Mouse (Mus musculus): ENCODE measurements around the gene Nhlrc2. TPM values are rescaled to one million over a fixed set of nuclear protein-coding genes. Genes with fewer than 3 reads are reported as not detected.

The Nhlrc2 gene
- polyA plus RNA-seq, 1 experiment: 6.9 TPM

DNA sequence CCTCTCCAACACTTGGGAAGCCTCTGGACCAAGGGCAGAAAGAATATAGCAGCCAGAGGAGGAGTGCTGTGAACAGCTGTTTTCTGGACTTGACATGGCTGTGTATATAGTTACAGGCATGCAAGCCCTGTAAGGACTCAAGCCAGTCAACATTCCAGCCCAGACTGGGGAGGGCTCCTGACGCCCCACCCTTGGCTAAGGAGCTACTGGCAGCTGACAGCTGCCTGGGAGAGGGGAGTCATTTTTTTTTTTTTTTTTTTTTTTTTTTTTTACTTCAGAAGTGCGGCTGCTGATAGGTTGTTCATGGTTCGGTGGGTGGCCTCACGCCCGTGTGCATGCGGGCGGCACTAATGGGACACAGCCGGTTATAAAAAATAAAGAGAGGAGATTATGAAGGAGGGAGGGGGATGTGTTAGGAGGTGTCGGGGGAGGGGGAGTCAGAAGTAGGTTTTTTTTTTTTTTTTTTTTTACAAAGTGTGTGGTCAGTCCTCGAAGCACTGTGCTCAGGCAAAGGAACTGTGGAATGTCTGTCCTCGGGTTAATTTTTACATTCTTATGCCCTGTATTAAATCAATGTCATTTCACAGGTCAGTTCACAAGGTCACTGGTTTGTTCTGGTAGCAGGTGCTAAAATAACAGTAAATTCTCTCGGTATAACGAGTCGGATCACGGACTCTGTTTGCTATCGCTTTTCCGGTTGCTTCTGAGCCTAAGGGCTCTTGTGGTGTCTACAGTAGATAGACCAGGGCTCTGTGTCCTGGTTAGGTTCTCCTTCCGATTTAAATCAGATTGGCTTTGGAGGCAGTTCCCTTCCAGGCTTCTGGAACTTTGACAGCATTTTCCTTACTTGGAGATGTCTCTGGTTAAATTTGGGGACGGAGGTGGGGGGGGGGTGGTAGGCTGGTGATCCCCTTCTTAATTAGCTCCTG is 104.2 kb downstream of the Nhlrc2 start:
- Histone ChIP-seq H3K4me2 (ENCODE audit: low read depth) (peak overlapping the region; percentile 84), H3K79me2 (ENCODE audit: control insufficient read depth, insufficient read depth) (no peaks in the 10 kb centered on the region), H3ac (ENCODE audit: control insufficient read depth, insufficient read length) (no peak overlapping the region), H3K4me3 (peak overlapping the region; percentile 0), H3K36me3 (ENCODE audit: control insufficient read depth, insufficient read depth) (no peaks in the 10 kb centered on the region), H3K27me3 (ENCODE audit: control insufficient read depth, insufficient read depth, insufficient read length) (no peaks in the 10 kb centered on the region)
- TF ChIP-seq SRF (IDR thresholded peaks at IDR 0.05; ENCODE audit: control insufficient read depth, insufficient read length, low read depth) (peak; percentile 6), POLR2AphosphoS2 (IDR thresholded peaks at IDR 0.05; ENCODE audit: insufficient read length, low read depth) (no peak), TCF3 (IDR thresholded peaks at IDR 0.05; ENCODE audit: insufficient read length, low read depth) (peak; percentile 65), E2F4 (IDR thresholded peaks at IDR 0.05; ENCODE audit: insufficient read depth) (no peak), MYOG (IDR thresholded peaks at IDR 0.05; ENCODE audit: control insufficient read depth in 1 of 3, insufficient read depth in 1 of 3, insufficient read length in 2 of 3, low read depth in 2 of 3) (peak; percentile 71 to 90 (median 76)), REST (IDR thresholded peaks at IDR 0.05; ENCODE audit: insufficient read depth, insufficient read length) (no peak), TCF12 (IDR thresholded peaks at IDR 0.05; ENCODE audit: insufficient read depth, poor library complexity, severe bottlenecking) (peak; percentile 76), MYOD1 (IDR thresholded peaks at IDR 0.05; ENCODE audit: control insufficient read depth in 1 of 3, insufficient read length in 2 of 3, low read depth in 2 of 3) (peak; percentile 91 to 96 (median 93)), CEBPB (IDR thresholded peaks at IDR 0.05; ENCODE audit: insufficient read depth, poor library complexity, severe bottlenecking) (no peak), USF1 (IDR thresholded peaks at IDR 0.05; ENCODE audit: low read depth) (no peak), POLR2A (IDR thresholded peaks at IDR 0.05; ENCODE audit: insufficient read length, low read depth) (no peak), MAX (IDR thresholded peaks at IDR 0.05; ENCODE audit: low read depth) (no peak)

Other genes starting within 250 kb of the Nhlrc2 start
- 25.5 TPM for gene Nrap, start 158.2 kb upstream of the Nhlrc2 start, polyA plus RNA-seq (2012; fragmentation: generic; extraction: Trizol)
- gene Casp7, start 151.1 kb upstream of the Nhlrc2 start, polyA plus RNA-seq (2012; fragmentation: generic; extraction: Trizol): 6.6 TPM
- 0.04 TPM for gene Plekhs1, start 86.6 kb upstream of the Nhlrc2 start, polyA plus RNA-seq (2012; fragmentation: generic; extraction: Trizol)
- 3.3 TPM for gene Dclre1a, start within 50 bp of the Nhlrc2 start, polyA plus RNA-seq (2012; fragmentation: generic; extraction: Trizol)
- gene Adrb1, start 173.9 kb downstream of the Nhlrc2 start, polyA plus RNA-seq (2012; fragmentation: generic; extraction: Trizol): 0.60 TPM